Mouse (Mus musculus) skeletal muscle tissue, postnatal 0 days (tissue): ENCODE results near the gene Gfpt2. TPM values are rescaled to one million over a fixed set of nuclear protein-coding genes. Genes with fewer than 3 reads are reported as not detected.

Experiments used
- microRNA-seq, 2 experiments: library from miRNA; unstranded; fragments of <30 nt; microRNA quantifications; one replicate each; pipeline ENCODE4; 2016
- polyA plus RNA-seq: library from polyadenylated mRNA; unstranded; fragments of >200 nt; fragmentation: Nextera tagmentation; extraction: Ambion mirVana; gene quantifications from 2 replicates; pipeline ENCODE4 v1.2.1, GENCODE M21; 2015

Gene Gfpt2
- 9.0 and 12.6 TPM in 2 replicates for polyA plus RNA-seq

GRCm38 (mm10) chr11:49793619-49794341 is at the start of gene Gfpt2:
Gfpt2 (plus strand) TSS chr11:49794178.

GRCm38 (mm10) chr11:49846401-49847070 is 52.6 kb downstream of the Gfpt2 start, which contains the start of gene Mapk9:
Mapk9 (plus strand) TSS chr11:49846751.

Small RNA genes within 50 kb of the gene (microRNA-seq; reads per million reads assigned to microRNA genes)
- gene Gm23813, result 0 reads per million in 2 experiments

Other genes with a start within 250 kb of the Gfpt2 start
- not detected in 2 replicates for gene Olfr1380, start 237.3 kb upstream of the Gfpt2 start, polyA plus RNA-seq
- gene Flt4, start 184.9 kb upstream of the Gfpt2 start, polyA plus RNA-seq, result 1.8 TPM in 2 replicates
- gene Scgb3a1, start 130.6 kb upstream of the Gfpt2 start, polyA plus RNA-seq, result 0.30 TPM in 1 of 2 replicates, not detected in the other
- gene Cnot6, start 81.5 kb upstream of the Gfpt2 start, polyA plus RNA-seq, result 15.1 and 19.8 TPM in 2 replicates
- gene Mapk9, start 52.6 kb downstream of the Gfpt2 start, polyA plus RNA-seq, result 15.0 and 18.7 TPM in 2 replicates
- 1.2 and 1.6 TPM in 2 replicates for gene Rasgef1c, start 107.7 kb downstream of the Gfpt2 start, polyA plus RNA-seq
- 42.7 and 55.2 TPM in 2 replicates for gene Rnf130, start 231.2 kb downstream of the Gfpt2 start, polyA plus RNA-seq